Mouse (Mus musculus): ENCODE data around the gene Dyrk1a.

DNA sequence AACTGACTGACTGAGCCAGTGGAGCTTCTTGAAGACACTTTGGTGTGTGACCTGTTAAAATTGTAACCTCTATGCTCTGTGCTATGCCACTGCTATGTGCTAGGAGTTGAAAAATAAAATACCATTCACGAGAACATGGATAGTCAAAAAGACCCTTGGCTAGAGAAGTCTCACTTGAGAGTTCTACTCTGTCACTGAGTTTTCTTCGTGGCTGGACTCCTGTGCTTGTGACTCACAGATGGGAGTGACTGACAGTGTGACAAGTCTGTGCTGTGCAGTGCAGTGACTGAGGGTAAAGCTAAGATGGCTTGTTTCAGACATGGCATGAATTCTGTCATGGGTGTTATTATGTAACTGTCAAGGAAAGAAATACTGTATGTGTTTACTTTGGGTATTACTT is 2.6 kb downstream of the Dyrk1a start:
- TF ChIP-seq POLR2A (IDR thresholded peaks at IDR 0.05; ENCODE audit: low read depth, low read length) (no peak), CTCF (conservative IDR thresholded peaks at IDR 0.05; ENCODE audit: insufficient read depth, insufficient read length, low read depth, low read length) (no peak)

All from kidney, adult 2 months (tissue).